Mouse (Mus musculus) thymus, adult 2 months (tissue): ENCODE measurements around the gene Cabp1.

Source experiments
- CTCF ChIP-seq: fragments of 200-500 bp; IDR thresholded peaks from 2 replicates; pipeline ENCODE4 v1.5.1; 2012; ENCODE audit warnings: mild to moderate bottlenecking, control low read depth, low read length, moderate library complexity, borderline replicate concordance; ENCODE audit not compliant: control insufficient read depth, poor library complexity, insufficient read depth; ENCODE audit errors: extremely low read depth
- POLR2A ChIP-seq: fragments of 200-500 bp; IDR thresholded peaks from 2 replicates; pipeline ENCODE4 v1.6.1; 2012; ENCODE audit warnings: mild to moderate bottlenecking, low read length, control low read depth, moderate library complexity; ENCODE audit not compliant: control insufficient read depth, poor library complexity, insufficient read depth; ENCODE audit errors: extremely low read depth

GRCm38 (mm10) chr5:115207244-115207643 is 13.1 kb upstream of the Cabp1 start:
- TF ChIP-seq CTCF (no peak), POLR2A (no peak)
